Mouse (Mus musculus) left cerebral cortex, adult 11 months (tissue): ENCODE data around the gene Gli3.

ENCODE experiments used
- DNase-seq: peaks from one replicate; pipeline ENCODE4 v3.0.0; 2022; ENCODE audit warnings: low spot score

Gli3 gene

GRCm38 (mm10) chr13:15462830-15463491 lies at the start of gene Gli3:
TSS of gene Gli3 (plus strand) at chr13:15463235.
- no peak for DNase-seq

- DNase-seq, result no peak
These were observed 41.8 kb upstream of the Gli3 start for GRCm38 (mm10) chr13:15421182-15421750.

DNA sequence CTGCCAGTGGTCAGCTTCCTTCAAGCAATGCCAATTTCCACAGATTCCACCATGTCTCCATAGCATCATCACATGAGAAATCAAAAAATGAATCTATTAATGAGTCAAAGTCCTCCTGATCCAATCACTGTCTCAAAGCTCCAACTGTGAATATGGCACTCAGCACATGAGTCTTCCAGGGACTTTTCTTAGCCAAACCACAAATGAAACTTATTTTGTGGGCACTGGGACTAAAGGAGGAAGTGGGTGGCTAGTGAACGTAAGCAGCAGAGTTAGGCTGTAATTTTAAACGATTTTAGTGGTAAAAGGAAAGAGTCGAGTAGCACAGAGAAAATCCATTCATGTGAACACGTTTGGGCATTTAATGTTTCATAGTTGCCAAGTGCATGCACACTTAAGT lies 21.0 kb upstream of the Gli3 start:
- no peak for DNase-seq

DNA sequence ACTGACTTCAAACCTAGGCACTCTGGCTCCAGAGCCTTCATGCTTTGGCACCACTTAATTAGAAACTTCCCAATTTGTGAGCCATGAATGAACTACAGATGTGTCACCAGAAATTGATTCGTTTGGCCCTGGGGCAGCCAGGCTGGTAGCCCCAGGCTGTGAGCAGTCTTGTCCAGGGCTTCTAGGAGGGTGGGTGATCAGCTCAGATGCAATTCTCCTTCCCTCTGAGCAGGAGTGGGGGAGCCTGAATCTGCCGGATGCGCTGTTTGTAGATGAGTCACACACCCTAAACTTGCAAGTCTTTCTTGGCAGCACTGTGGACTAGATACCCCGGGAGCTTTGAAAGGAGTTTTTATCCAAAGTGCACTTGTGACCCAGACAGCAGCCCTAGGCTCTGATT lies 18.7 kb upstream of the Gli3 start:
- DNase-seq, result no peak

- no peak for DNase-seq
These were observed 17.4 kb upstream of the Gli3 start for GRCm38 (mm10) chr13:15445591-15445990.

- no peak for DNase-seq
These were observed 17.0 kb upstream of the Gli3 start for GRCm38 (mm10) chr13:15446004-15446403.

DNA sequence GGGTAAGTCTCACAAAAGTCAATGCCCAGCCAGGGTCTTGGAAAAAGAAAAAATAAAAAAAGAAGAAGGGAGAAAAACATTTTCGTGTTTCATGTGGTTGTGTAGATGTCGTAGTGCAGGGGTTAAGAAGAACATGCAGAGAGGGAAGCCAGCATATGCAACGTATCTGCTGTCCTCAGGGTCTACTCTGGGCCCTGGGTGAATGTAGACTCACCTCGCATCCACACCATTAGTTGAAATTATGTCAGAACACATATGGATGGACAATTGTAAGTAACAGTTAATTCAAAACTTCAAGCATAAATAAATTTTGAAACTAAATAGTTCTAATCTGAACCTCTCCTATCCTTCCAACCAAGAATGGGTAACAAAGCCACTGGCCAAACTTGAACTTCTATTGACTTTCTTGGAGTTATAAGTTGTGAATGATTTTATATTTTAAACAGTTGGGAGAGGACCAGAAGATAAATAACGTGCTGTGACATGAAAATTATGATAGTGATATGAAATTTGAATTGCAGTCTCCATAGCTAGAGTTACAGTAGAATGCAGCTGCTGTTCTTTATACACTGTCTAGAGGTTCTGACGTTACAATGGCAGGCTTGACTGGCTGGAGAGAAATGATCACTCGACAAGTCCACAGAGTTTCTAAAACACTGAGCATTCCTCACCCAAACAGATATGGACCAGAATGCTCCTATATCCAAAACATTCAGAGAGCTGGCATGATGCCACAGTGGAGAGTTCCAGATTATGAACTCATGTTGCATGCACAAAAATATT lies 16.1 kb upstream of the Gli3 start:
- DNase-seq, result no peak

DNA sequence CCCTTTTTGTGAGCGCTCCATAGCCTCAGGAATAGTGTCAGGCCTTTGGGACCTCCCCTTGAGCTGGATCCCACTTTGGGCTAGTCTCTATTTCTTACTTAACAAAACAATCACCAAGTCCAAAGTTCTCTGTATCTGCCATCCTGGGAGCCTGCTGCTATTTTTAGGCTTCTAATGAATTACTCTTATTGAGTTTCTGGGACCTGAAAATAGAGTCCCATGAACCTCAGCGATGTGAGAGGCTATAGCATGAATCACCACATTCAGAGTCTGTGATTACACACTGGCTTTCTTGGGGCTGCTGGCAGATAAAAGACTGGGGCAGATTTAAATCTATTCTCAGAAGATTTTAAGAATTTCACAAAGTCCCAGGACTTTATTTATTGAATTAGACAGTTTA lies 12.1 kb upstream of the Gli3 start:
- DNase-seq, result no peak

- DNase-seq, result no peak
These were observed 5.2 kb upstream of the Gli3 start for GRCm38 (mm10) chr13:15457841-15458240.

- DNase-seq, result no peak
These were observed 1.1 kb upstream of the Gli3 start for GRCm38 (mm10) chr13:15461926-15462325.

- no peak for DNase-seq
These were observed 551 bp downstream of the Gli3 start for GRCm38 (mm10) chr13:15463492-15464080.

GRCm38 (mm10) chr13:15464081-15464526 lies 1.1 kb downstream of the Gli3 start:
- DNase-seq, result no peak

DNA sequence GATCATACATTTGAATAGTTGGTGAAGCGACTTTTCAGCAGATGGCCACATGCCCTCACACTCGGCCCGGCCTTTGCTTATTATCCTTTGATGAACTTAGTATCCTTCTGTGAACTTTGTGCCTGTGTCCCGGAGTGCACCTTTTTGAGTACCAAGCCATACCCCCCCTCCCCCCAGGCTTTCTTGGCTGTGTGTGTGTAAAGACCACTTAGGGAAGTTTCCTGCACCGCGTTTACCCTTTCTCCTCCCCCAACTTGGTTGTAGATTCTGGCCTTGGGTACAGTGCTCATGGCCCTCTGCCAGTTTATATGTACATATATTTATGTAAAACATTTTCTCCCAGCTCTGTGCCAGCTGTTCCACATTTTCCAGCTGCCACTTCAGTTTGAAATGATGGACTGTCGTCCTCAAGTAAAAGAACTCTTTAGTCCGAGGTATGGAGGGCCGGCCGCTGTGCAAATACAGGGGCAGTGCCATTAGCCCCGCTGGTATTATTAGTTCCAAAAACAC lies 1.8 kb downstream of the Gli3 start:
- no peak for DNase-seq

DNA sequence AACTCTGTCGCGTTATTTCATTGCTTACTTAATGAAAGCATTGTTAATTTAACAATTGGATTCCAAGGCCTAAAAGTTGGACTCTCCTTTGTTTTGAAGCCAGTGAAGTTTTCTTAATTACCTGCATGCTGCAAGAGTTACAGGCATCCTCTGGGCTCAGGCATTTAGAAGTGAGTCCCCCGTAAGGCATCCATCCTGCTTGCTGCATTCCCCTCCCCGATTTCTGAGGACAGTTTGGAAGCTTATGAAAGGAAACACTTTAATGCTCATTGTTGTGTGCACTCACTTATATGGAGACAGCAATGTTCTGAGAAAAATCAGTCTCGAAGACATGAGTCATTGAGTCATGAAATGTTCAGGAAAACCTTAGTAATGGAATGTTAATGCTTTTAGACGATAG lies 3.5 kb downstream of the Gli3 start:
- DNase-seq, result no peak

GRCm38 (mm10) chr13:15467409-15467808 lies 4.4 kb downstream of the Gli3 start:
- no peak for DNase-seq

DNA sequence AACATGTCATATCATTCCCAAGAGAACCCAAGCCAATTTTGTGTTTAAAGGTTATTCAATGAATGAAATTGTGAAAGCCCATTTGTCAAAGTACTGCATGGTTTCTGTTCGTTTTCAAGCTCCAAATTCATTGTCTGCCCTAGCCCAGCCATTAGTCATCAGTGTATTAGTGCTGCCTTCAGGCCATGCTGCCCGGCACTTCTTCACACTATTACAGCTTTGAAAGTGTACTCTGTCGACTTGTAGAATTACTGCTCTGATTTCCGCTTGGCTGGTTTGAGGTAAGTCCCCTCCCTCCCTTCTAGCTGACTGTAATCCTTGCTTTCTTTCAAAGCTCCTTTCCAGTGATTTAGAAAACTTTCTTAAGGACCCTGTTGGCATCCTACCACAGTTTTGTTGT lies 5.4 kb downstream of the Gli3 start:
- no peak for DNase-seq

DNA sequence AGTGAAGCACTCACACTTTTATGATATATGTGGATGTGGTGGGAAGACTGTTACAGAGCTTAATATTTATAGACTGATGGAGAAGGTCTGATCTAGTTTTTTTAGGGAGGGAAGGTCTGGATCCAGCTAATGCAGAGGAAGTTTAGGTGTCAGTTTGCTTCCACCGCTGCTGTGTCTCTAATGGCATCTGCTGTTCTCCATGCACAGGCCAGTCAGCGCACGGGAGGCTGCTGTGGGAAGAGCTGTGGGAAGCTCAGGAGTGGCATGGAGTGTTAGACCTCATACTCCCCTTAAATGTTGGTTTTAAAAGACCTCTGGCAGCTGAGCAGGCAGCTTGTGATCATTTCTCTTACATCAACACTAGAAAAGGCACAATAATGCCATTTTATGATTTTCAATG lies 7.0 kb downstream of the Gli3 start:
- no peak for DNase-seq

DNA sequence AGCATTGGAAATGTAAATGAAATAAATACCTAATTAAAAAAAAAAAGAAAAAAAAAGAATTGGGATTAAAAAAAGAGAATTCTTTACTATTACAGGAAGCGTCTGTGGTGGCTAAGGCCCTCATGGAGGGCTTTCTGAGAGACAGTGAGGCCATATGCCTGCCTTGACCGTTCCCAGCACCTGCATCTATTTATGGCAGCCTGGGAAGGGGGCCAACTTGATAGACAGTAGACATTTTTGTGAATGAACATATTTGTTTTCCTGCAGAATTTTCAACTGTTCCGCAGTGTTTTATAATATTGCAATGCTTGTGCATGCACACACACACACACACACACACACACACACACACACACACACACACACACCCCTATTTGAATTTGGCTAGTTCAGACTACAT lies 9.7 kb downstream of the Gli3 start:
- no peak for DNase-seq

GRCm38 (mm10) chr13:15474393-15474792 lies 11.4 kb downstream of the Gli3 start:
- DNase-seq, result no peak

DNA sequence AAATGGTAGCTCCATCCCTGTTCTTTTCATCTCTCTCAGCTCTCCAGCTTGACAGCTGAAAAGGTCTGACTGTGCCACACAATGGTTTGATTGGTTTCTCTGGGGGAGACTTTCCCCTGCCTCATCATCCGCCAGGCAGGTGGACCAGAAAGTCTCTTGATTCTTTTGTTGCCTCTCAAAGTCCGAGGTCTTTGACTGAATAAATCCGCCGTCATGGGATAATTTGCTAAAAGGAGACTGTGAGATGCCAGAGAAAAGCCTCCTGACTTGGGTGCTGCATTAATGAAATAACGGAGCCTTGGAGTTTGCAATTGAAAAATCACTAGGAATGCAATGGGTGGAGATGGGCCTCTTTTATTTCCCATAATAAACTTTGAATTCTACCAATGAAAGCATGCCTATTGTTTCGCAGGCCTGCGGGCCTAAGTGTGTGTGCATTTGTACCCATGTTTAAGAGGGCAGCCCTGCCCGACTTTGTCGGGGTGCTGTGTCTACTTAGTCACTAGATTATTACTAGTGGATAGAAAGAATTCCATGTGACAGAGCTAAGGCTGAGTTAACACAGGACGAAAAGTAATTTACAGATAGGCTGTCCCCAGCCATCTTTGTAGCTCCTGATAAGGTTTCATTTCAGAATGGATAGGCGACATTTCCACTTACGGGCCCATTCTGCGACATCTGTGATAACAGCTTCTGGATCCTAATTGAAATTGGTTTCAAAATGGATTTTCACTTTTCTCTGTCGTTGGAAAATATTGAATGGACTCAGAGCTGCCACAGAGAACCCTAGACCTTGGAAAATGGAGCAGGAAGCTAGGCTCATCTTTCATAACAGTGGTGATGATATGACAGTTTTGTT lies 23.2 kb downstream of the Gli3 start:
- DNase-seq, result no peak

- no peak for DNase-seq
These were observed 24.3 kb downstream of the Gli3 start for GRCm38 (mm10) chr13:15487334-15487733.

- no peak for DNase-seq
These were observed 25.0 kb downstream of the Gli3 start for GRCm38 (mm10) chr13:15488065-15488464.
